Mouse (Mus musculus) liver (tissue): ENCODE results near the gene Gm4756.
"Not testable (repeated sequence)": the region's sequence is repeated elsewhere in the genome, so short reads cannot be mapped to it uniquely, and the experiment has no call there.

Experiments used
- DNase-seq: peaks from one replicate; pipeline ENCODE4 v3.0.0-alpha.2; 2020; ENCODE audit warnings: mixed read lengths

The Gm4756 gene

GRCm38 (mm10) chr12:72649611-72650330 is at the start of gene Gm4756:
Gene Gm4756, minus strand, starts transcription at chr12:72649661.
- no peak for DNase-seq

- DNase-seq, result no peak
Observed at GRCm38 (mm10) chr12:72694901-72695463, 45.5 kb upstream of the Gm4756 start.

- DNase-seq, result no peak
Observed at GRCm38 (mm10) chr12:72694438-72694837, 45.0 kb upstream of the Gm4756 start.

GRCm38 (mm10) chr12:72693895-72694294 is 44.4 kb upstream of the Gm4756 start:
- DNase-seq, result no peak

- not testable (repeated sequence) for DNase-seq
Observed at GRCm38 (mm10) chr12:72688281-72688680, 38.8 kb upstream of the Gm4756 start.

- not testable (repeated sequence) for DNase-seq
Observed at GRCm38 (mm10) chr12:72687741-72688140, 38.3 kb upstream of the Gm4756 start.

- DNase-seq, result not testable (repeated sequence)
Observed at GRCm38 (mm10) chr12:72686566-72686965, 37.1 kb upstream of the Gm4756 start.

GRCm38 (mm10) chr12:72683612-72684011 is 34.2 kb upstream of the Gm4756 start:
- no peak for DNase-seq

GRCm38 (mm10) chr12:72682511-72683282 is 33.2 kb upstream of the Gm4756 start:
- no peak for DNase-seq

GRCm38 (mm10) chr12:72681919-72682318 is 32.5 kb upstream of the Gm4756 start:
- no peak for DNase-seq

- DNase-seq, result no peak
Observed at GRCm38 (mm10) chr12:72679635-72680034, 30.2 kb upstream of the Gm4756 start.

GRCm38 (mm10) chr12:72674820-72675219 is 25.4 kb upstream of the Gm4756 start:
- no peak for DNase-seq

GRCm38 (mm10) chr12:72674079-72674797 is 24.8 kb upstream of the Gm4756 start:
- DNase-seq, result no peak

GRCm38 (mm10) chr12:72671516-72672135 is 22.2 kb upstream of the Gm4756 start:
- no peak for DNase-seq

GRCm38 (mm10) chr12:72670921-72671320 is 21.5 kb upstream of the Gm4756 start:
- no peak for DNase-seq

GRCm38 (mm10) chr12:72667868-72668469 is 18.5 kb upstream of the Gm4756 start:
- no peak for DNase-seq

GRCm38 (mm10) chr12:72666015-72666414 is 16.6 kb upstream of the Gm4756 start:
- DNase-seq, result no peak

GRCm38 (mm10) chr12:72664735-72665337 is 15.4 kb upstream of the Gm4756 start, which contains the start of gene Dhrs7:
Gene Dhrs7, minus strand, starts transcription at chr12:72664909.
- peak; percentile 85 for DNase-seq

GRCm38 (mm10) chr12:72664020-72664734 is 14.7 kb upstream of the Gm4756 start:
- DNase-seq, result peak; percentile 38

GRCm38 (mm10) chr12:72655775-72656174 is 6.3 kb upstream of the Gm4756 start:
- DNase-seq, result no peak

GRCm38 (mm10) chr12:72654698-72655097 is 5.2 kb upstream of the Gm4756 start:
- peak; percentile 54 for DNase-seq
